Mouse (Mus musculus): ENCODE measurements around the gene Dcps. TPM values are rescaled to one million over a fixed set of nuclear protein-coding genes. Genes with fewer than 3 reads are reported as not detected.

Dcps gene
- 1 to 10 TPM; 6.0 to 6.8 TPM for total RNA-seq (2021)
- long read RNA-seq, experiment 1, transcript Dcps-201 (6 exons, 1,274 nt): major isoform, 9 of 11 reads
- long read RNA-seq, experiment 1, partial matches to known transcripts: 0 of 11 reads
- long read RNA-seq, experiment 1, other reads (novel, unspliced or antisense): 2 of 11 reads
- long read RNA-seq, experiment 2, transcript Dcps-201 (6 exons, 1,274 nt): major isoform, 15 of 19 reads
- long read RNA-seq, experiment 2, partial matches to known transcripts: 1 of 19 reads
- long read RNA-seq, experiment 2, other reads (novel, unspliced or antisense): 3 of 19 reads

- DNase-seq: peak; percentile 87
- intact Hi-C loops (cut with DNase I): no loop called here
These were observed at the start of gene Dcps for GRCm38 (mm10) chr9:35175251-35176123. Gene Dcps, minus strand, starts transcription at chr9:35176061.

GRCm38 (mm10) chr9:35223466-35223865 lies 47.6 kb upstream of the Dcps start:
- intact Hi-C loops (cut with DNase I): no loop called here
- no peak for DNase-seq

- intact Hi-C loops (cut with DNase I): no loop called here
- no peak for DNase-seq
These were observed 42.1 kb upstream of the Dcps start for GRCm38 (mm10) chr9:35217963-35218362.

- peak in 1 of 2 experiments; percentile 57 for DNase-seq
- intact Hi-C loops (cut with DNase I): no loop called here
These were observed 36.0 kb upstream of the Dcps start for GRCm38 (mm10) chr9:35211573-35212511.

GRCm38 (mm10) chr9:35210542-35211474 lies 34.9 kb upstream of the Dcps start, which contains the start of gene Foxred1:
Gene Foxred1, minus strand, starts transcription at chr9:35211055.
- DNase-seq: peak; percentile 97 to 99
- intact Hi-C loops (cut with DNase I): no loop called here

- intact Hi-C loops (cut with DNase I): no loop called here
- DNase-seq: peak; percentile 64 to 74
These were observed 28.6 kb upstream of the Dcps start for GRCm38 (mm10) chr9:35204421-35204820.

- DNase-seq: no peak
- intact Hi-C loops (cut with DNase I): no loop called here
These were observed 27.7 kb upstream of the Dcps start for GRCm38 (mm10) chr9:35203536-35203935.

- no peak for DNase-seq
- intact Hi-C loops (cut with DNase I): loop anchor here (1.0 kb wide), 1 partner anchor 67 kb away; the partner anchor contains the start of genes Fam118b and Rpusd4
These were observed 24.7 kb upstream of the Dcps start for GRCm38 (mm10) chr9:35200529-35201060.

DNA sequence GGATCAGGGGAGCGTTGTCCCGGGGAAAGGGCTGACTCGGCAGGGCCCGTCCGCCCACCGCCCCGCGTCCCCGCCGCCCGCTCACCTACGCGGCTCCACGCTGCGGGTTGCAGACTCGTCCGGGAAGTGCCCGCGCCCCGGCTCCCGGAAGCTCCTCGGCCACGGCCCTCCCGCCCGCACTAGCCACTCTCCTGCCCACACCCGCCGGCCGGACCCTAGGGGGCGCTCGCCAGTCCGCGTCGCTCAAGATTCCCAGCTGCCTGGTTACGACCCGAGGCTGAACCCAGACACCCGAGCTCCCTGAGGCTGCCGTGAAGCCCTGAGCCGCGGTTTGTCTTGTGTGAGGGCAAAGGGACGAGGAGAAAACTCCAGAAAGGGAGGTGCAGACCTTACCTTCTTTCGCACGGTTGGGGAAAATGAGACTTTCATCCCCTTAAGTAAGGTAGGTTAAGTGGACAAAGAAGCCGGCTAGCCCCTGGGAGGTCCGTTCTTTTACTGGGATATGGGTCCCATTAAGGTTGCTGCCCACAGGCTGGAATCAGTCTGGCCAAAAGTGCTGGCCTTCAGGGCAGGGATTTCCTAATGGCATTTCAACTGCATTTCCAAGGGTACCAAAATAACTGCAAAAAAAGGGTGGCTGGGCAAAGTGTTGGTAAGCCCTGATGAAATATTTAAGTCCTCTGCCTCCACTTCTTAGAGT lies 24.1 kb upstream of the Dcps start, which contains the start of the genes Srpr and Tirap:
Gene Srpr, plus strand, starts transcription at position 404 of the 700 bp plus-strand sequence.
Gene Tirap, minus strand, starts transcription at position 520 of the 700 bp plus-strand sequence.
- intact Hi-C loops (cut with DNase I): loop anchor here (1.0 kb wide), 1 partner anchor 67 kb away; the partner anchor contains the start of genes Fam118b and Rpusd4
- peak; percentile 93 to 94 for DNase-seq

GRCm38 (mm10) chr9:35198945-35199771 lies 23.3 kb upstream of the Dcps start:
- DNase-seq: no peak

GRCm38 (mm10) chr9:35198351-35198750 lies 22.5 kb upstream of the Dcps start:
- intact Hi-C loops (cut with DNase I): no loop called here
- DNase-seq: no peak

More at GRCm38 (mm10) chr9:35198945-35199771, 23.3 kb upstream of the Dcps start:
- intact Hi-C loops (cut with DNase I): no loop called here

GRCm38 (mm10) chr9:35197625-35198024 lies 21.8 kb upstream of the Dcps start:
- no peak for DNase-seq
- intact Hi-C loops (cut with DNase I): no loop called here

DNA sequence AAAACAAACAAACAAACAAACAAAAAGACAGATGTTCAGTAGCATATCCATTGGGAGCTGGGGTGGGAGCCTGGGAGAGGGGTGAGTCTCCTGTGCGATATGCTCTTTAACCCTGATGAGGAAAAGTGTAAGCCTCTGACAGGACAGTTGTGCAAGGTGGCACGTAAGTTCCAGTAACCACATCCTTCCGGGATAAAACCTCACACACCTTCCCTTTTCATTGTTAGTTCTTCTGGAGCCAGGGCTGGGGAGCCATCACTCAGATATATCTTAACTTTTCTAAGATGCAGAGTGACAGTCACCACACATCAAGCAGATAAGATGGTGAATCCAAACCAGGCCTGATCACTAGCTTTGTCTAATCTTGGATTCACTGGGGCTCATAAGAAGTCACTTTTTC lies 18.2 kb upstream of the Dcps start:
- intact Hi-C loops (cut with DNase I): no loop called here
- DNase-seq: no peak

GRCm38 (mm10) chr9:35192983-35193542 lies 17.2 kb upstream of the Dcps start:
- DNase-seq: no peak
- intact Hi-C loops (cut with DNase I): no loop called here

DNA sequence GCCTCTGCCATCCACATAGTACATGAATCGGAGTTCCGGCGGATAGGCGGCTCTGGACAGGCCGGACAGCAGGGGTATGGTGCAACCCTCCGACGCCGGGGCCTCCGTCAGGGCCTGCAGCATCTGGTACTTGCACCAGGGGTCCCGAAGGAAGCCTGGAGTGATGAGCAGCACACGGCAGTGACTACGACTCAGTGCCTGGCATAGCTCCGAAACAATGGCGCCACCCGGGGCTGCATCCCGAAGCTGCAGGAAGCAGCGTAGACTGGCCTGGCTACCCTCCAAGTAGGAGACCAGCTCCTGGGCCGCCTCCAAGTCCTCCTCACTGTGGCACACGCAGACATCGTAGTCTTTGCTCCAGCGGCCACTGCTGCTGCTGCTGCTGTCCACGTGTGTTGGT lies 12.8 kb upstream of the Dcps start:
- no peak for DNase-seq
- intact Hi-C loops (cut with DNase I): no loop called here

GRCm38 (mm10) chr9:35187351-35187903 lies 11.6 kb upstream of the Dcps start:
- DNase-seq: no peak
- intact Hi-C loops (cut with DNase I): no loop called here

- intact Hi-C loops (cut with DNase I): no loop called here
- no peak for DNase-seq
These were observed 10.6 kb upstream of the Dcps start for GRCm38 (mm10) chr9:35186430-35186829.

All from gastrocnemius, postnatal 36 days (tissue).